Mouse (Mus musculus) MEL (cell line): ENCODE data around the gene Sipa1l1. TPM values are rescaled to one million over a fixed set of nuclear protein-coding genes. Genes with fewer than 3 reads are reported as not detected.
A peak's percentile ranks its signal among the peaks of the same experiment; 100 is the strongest.

Experiments
- DNase-seq: peaks from one replicate; pipeline ENCODE4 v3.0.0; 2011; ENCODE audit warnings: low read depth, low spot score
- H3K27ac ChIP-seq: 2 replicates; pipeline ENCODE4 v1.5.1; 2012; ENCODE audit warnings: low read depth, mild to moderate bottlenecking, control low read depth, low read length, moderate library complexity; ENCODE audit not compliant: control insufficient read depth
- H3K27me3 ChIP-seq, 2 experiments: fragments of 150-350 bp in 1 of 2; sonication (generic) in 1 of 2; 2 replicates each; pipeline ENCODE4 v1.6.1; 2012; ENCODE audit warnings: low read length in 2 of 2, mild to moderate bottlenecking in 2 of 2, improper control_type of control experiment in 1 of 2, moderate library complexity in 1 of 2; ENCODE audit not compliant: insufficient read depth in 2 of 2, control insufficient read depth in 1 of 2
- H3K36me3 ChIP-seq, 2 experiments: 2 replicates each; pipeline ENCODE4 v1.6.1; 2012 to 2014; ENCODE audit warnings: low read length in 2 of 2, improper control_type of control experiment in 1 of 2, inconsistent platforms in 1 of 2, mild to moderate bottlenecking in 1 of 2; ENCODE audit not compliant: insufficient read depth in 2 of 2, control insufficient read depth in 1 of 2
- H3K4me1 ChIP-seq, 2 experiments: fragments of 150-350 bp in 1 of 2; sonication (generic) in 1 of 2; 2 replicates each; pipeline ENCODE4 v1.6.1; 2012; ENCODE audit warnings: low read length in 2 of 2, improper control_type of control experiment in 1 of 2, mild to moderate bottlenecking in 1 of 2; ENCODE audit not compliant: insufficient read depth in 2 of 2, control insufficient read depth in 1 of 2
- H3K4me3 ChIP-seq, 2 experiments: fragments of 150-350 bp in 1 of 2; sonication (generic) in 1 of 2; 2 replicates each; pipeline ENCODE4 v1.5.1; 2012; ENCODE audit warnings: low read depth in 2 of 2, low read length in 2 of 2, mild to moderate bottlenecking in 2 of 2, moderate library complexity in 2 of 2, control low read depth in 1 of 2, improper control_type of control experiment in 1 of 2; ENCODE audit not compliant: control insufficient read depth in 1 of 2, insufficient read depth in 1 of 2
- H3K79me2 ChIP-seq: 2 replicates; pipeline ENCODE4 v1.6.1; 2012; ENCODE audit warnings: mild to moderate bottlenecking, low read length, moderate library complexity; ENCODE audit not compliant: control insufficient read depth, poor library complexity, insufficient read depth
- H3K9ac ChIP-seq: 2 replicates; pipeline ENCODE4 v1.6.1; 2012; ENCODE audit warnings: low read depth, mild to moderate bottlenecking, control low read depth, low read length, moderate library complexity; ENCODE audit not compliant: control insufficient read depth, poor library complexity, severe bottlenecking
- H3K9me3 ChIP-seq: fragments of 150-350 bp; sonication (generic); replicated peaks from 2 replicates; pipeline ENCODE4 v1.6.1; 2012; ENCODE audit warnings: mild to moderate bottlenecking, low read length, improper control_type of control experiment, moderate library complexity; ENCODE audit not compliant: insufficient read depth
- CHD1 ChIP-seq: IDR thresholded peaks from 2 replicates; pipeline ENCODE4 v1.6.1; 2012; ENCODE audit warnings: low read depth, mild to moderate bottlenecking, inconsistent platforms, low read length, improper control_type of control experiment
- E2F4 ChIP-seq: IDR thresholded peaks from 2 replicates; pipeline ENCODE4 v1.6.1; 2011; ENCODE audit warnings: low read depth, low read length, improper control_type of control experiment, borderline replicate concordance
- ELF1 ChIP-seq: IDR thresholded peaks from 2 replicates; pipeline ENCODE4 v1.6.1; 2014; ENCODE audit warnings: low read depth, mild to moderate bottlenecking, inconsistent platforms, low read length, improper control_type of control experiment, moderate library complexity
- EP300 ChIP-seq, 2 experiments: IDR thresholded peaks; 2 replicates each; pipeline ENCODE4 v1.6.1; 2011; ENCODE audit warnings: improper control_type of control experiment in 2 of 2, low read length in 2 of 2, low read depth in 1 of 2, mild to moderate bottlenecking in 1 of 2
- ETS1 ChIP-seq: IDR thresholded peaks from 2 replicates; pipeline ENCODE4 v1.6.1; 2012; ENCODE audit warnings: low read depth, mild to moderate bottlenecking, inconsistent platforms, low read length, improper control_type of control experiment, moderate library complexity
- GATA1 ChIP-seq: IDR thresholded peaks from 2 replicates; pipeline ENCODE4 v1.6.1; 2011; ENCODE audit warnings: low read depth, low read length, improper control_type of control experiment
- HCFC1 ChIP-seq: IDR thresholded peaks from 2 replicates; pipeline ENCODE4 v1.6.1; 2012; ENCODE audit warnings: low read depth, mild to moderate bottlenecking, inconsistent platforms, low read length, improper control_type of control experiment, moderate library complexity
- MAFK ChIP-seq: IDR thresholded peaks from 2 replicates; pipeline ENCODE4 v1.6.1; 2011; ENCODE audit warnings: low read depth, mild to moderate bottlenecking, low read length, improper control_type of control experiment, borderline replicate concordance
- MAX ChIP-seq: IDR thresholded peaks from 2 replicates; pipeline ENCODE4 v1.6.1; 2011; ENCODE audit warnings: low read length, improper control_type of control experiment
- MEF2A ChIP-seq: IDR thresholded peaks from 2 replicates; pipeline ENCODE4 v1.6.1; 2014; ENCODE audit warnings: low read depth, mild to moderate bottlenecking, inconsistent platforms, low read length, improper control_type of control experiment; ENCODE audit not compliant: poor library complexity, insufficient replicate concordance, severe bottlenecking; ENCODE audit errors: extremely low read depth
- MXI1 ChIP-seq: IDR thresholded peaks from 2 replicates; pipeline ENCODE4 v1.6.1; 2011; ENCODE audit warnings: mild to moderate bottlenecking, low read depth, low read length, improper control_type of control experiment
- MYC ChIP-seq: IDR thresholded peaks from 2 replicates; pipeline ENCODE4 v1.6.1; 2011; ENCODE audit warnings: low read depth, mild to moderate bottlenecking, low read length, improper control_type of control experiment, moderate library complexity
- NELFE ChIP-seq: IDR thresholded peaks from 2 replicates; pipeline ENCODE4 v1.6.1; 2011; ENCODE audit warnings: low read depth, low read length, improper control_type of control experiment
- NRF1 ChIP-seq: IDR thresholded peaks from 2 replicates; pipeline ENCODE4 v1.6.1; 2014; ENCODE audit warnings: low read depth, mild to moderate bottlenecking, inconsistent platforms, low read length, improper control_type of control experiment, moderate library complexity; ENCODE audit not compliant: poor library complexity, insufficient read depth, severe bottlenecking
- POLR2AphosphoS2 ChIP-seq: IDR thresholded peaks from 2 replicates; pipeline ENCODE4 v1.6.1; 2011; ENCODE audit warnings: low read length, improper control_type of control experiment
- RCOR1 ChIP-seq: IDR thresholded peaks from 2 replicates; pipeline ENCODE4 v1.6.1; 2012; ENCODE audit warnings: low read depth, mild to moderate bottlenecking, inconsistent platforms, low read length, improper control_type of control experiment
- SIN3A ChIP-seq: IDR thresholded peaks from 2 replicates; pipeline ENCODE4 v1.6.1; 2012; ENCODE audit warnings: low read length, improper control_type of control experiment, inconsistent platforms
- TAL1 ChIP-seq: IDR thresholded peaks from 2 replicates; pipeline ENCODE4 v1.6.1; 2012; ENCODE audit warnings: mild to moderate bottlenecking, inconsistent platforms, low read length, moderate library complexity, mixed read lengths
- TCF12 ChIP-seq: IDR thresholded peaks from 2 replicates; pipeline ENCODE4 v1.6.1; 2014; ENCODE audit warnings: low read depth, mild to moderate bottlenecking, inconsistent platforms, low read length, improper control_type of control experiment, moderate library complexity
- USF2 ChIP-seq, 2 experiments: IDR thresholded peaks; 2 replicates each; pipeline ENCODE4 v1.6.1; 2011 to 2012; ENCODE audit warnings: improper control_type of control experiment in 2 of 2, low read length in 2 of 2, borderline replicate concordance in 1 of 2, inconsistent platforms in 1 of 2, low read depth in 1 of 2, mild to moderate bottlenecking in 1 of 2; ENCODE audit not compliant: insufficient read depth in 1 of 2
- ZC3H11A ChIP-seq: IDR thresholded peaks from 2 replicates; pipeline ENCODE4 v1.6.1; 2012; ENCODE audit warnings: low read depth, mild to moderate bottlenecking, inconsistent platforms, low read length, improper control_type of control experiment
- ZKSCAN1 ChIP-seq: IDR thresholded peaks from 2 replicates; pipeline ENCODE4 v1.6.1; 2012; ENCODE audit warnings: low read depth, mild to moderate bottlenecking, inconsistent platforms, low read length, improper control_type of control experiment, moderate library complexity
- ZMIZ1 ChIP-seq: IDR thresholded peaks from 2 replicates; pipeline ENCODE4 v1.6.1; 2012; ENCODE audit warnings: low read depth, mild to moderate bottlenecking, inconsistent platforms, low read length, improper control_type of control experiment, moderate library complexity
- polyA plus RNA-seq, 2 experiments: library from polyadenylated mRNA; stranded (reverse) in 1 of 2; unstranded in 1 of 2; fragments of >175 nt in 1 of 2; fragments of >200 nt in 1 of 2; gene quantifications; 2 replicates each; pipeline versions ENCODE4 v1.2.1 to v1.2.4; 2012; ENCODE audit warnings: low replicate concordance in 2 of 2, low read depth in 1 of 2; ENCODE audit not compliant: insufficient read length in 2 of 2, insufficient read depth in 1 of 2, missing spikeins in 1 of 2
- total RNA-seq: library from RNA; depleted of rRNA; stranded (reverse); fragments of 300-350 nt; gene quantifications from 2 replicates; pipeline ENCODE4 v1.2.3, GENCODE M21; 2012

Sipa1l1 gene
- total and polyA plus RNA-seq, 3 experiments, result 18.1 to 42.7 (median 19.3) TPM

DNA sequence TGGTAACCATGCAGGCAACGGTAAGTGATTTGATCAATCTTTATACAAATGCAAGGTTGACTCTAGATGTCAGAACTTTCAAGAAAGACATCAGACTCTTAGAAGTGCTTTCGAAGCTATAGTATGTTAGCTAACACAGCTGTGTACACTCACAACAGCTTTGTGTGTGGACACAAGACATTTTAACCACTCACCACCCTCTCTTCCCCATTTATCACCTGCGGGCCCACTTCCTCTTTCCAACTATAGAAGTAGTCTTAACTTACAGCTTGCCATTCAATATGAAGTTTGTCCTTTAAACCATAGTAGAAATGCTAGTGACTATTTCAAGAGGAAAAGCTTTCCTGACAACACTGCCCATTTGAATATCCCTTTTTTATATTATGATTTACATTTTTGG lies 303.7 kb downstream of the Sipa1l1 start:
- Histone ChIP-seq H3K27me3 (no peaks in the 10 kb centered on the region), H3K9me3 (no peaks in the 10 kb centered on the region), H3K79me2 (no peaks in the 10 kb centered on the region; the same call in 1 of the 2 replicates), H3K9ac (no peak overlapping the region), H3K36me3 (peaks cover 0 to 16% of the 10 kb centered on the region in 2 experiments; a peak in 2 of 4 replicates), H3K4me1 (peaks cover 8 to 30% of the 10 kb centered on the region in 2 experiments; a peak in 3 of 4 replicates), H3K27ac (peak overlapping the region; percentile 68), H3K4me3 (no peak overlapping the region)
- DNase-seq, result peak; percentile 82
- no peak for TF ChIP-seq ELF1
- TF ChIP-seq E2F4, result no peak
- TF ChIP-seq EP300 (IDR thresholded peaks at IDR 0.05; ENCODE audit: low read depth in 1 of 2, low read length in 2 of 2), result peak in 1 of 2 experiments; percentile 67; a peak in 1 of 4 replicates
- no peak for TF ChIP-seq MEF2A
- 0 out of 2 replicates have a peak, but pooled peaks have one; percentile 31 for TF ChIP-seq TCF12
- no peak for TF ChIP-seq ZMIZ1
- TF ChIP-seq GATA1, result 0 out of 2 replicates have a peak, but pooled peaks have one; percentile 15
- TF ChIP-seq ZC3H11A, result no peak
- TF ChIP-seq SIN3A, result peak; percentile 24; the same call in 1 of the 2 replicates
- peak; percentile 21; the same call in 1 of the 2 replicates for TF ChIP-seq HCFC1
- peak; percentile 66; the same call in 1 of the 2 replicates for TF ChIP-seq ETS1

DNA sequence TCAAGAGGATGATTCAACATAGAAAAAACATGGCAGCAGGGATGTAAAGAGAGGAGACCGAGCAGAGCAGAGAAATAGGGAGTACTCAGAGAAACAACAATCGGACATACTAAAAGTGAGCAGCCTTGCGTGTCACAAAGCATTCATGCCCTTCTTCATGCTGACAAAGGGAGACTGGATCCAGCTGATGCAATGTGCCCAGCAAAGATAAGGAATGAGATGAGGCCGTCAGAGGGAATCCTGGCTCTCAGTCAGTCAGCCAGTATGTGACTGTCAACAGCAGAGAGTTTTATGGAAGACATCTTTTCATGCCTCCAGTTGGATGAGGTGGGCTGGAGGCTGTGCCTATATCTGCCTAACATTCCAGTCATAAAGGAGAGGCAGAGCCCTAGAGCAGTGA lies 304.1 kb downstream of the Sipa1l1 start:
- H3K36me3 ChIP-seq, result peaks cover 0 to 16% of the 10 kb centered on the region in 2 experiments; a peak in 2 of 4 replicates
- H3K79me2 ChIP-seq, result no peaks in the 10 kb centered on the region; the same call in 1 of the 2 replicates
- peak; percentile 63 to 75; a peak in 3 of 4 replicates for TF ChIP-seq EP300 (IDR thresholded peaks at IDR 0.05; ENCODE audit: low read depth in 1 of 2, low read length in 2 of 2)
- no peak for TF ChIP-seq USF2 (IDR thresholded peaks at IDR 0.05; ENCODE audit: borderline replicate concordance in 1 of 2, insufficient read depth in 1 of 2, low read depth in 1 of 2, low read length in 2 of 2)
- 0 out of 2 replicates have a peak, but pooled peaks have one; percentile 15 for TF ChIP-seq NRF1
- no peak for TF ChIP-seq ZC3H11A
- TF ChIP-seq MAFK, result no peak; the same call in 1 of the 2 replicates
- TF ChIP-seq POLR2AphosphoS2, result peak; percentile 70; the same call in 1 of the 2 replicates
- 0 out of 2 replicates have a peak, but pooled peaks have one; percentile 26 for TF ChIP-seq MYC
- TF ChIP-seq TCF12, result peak; percentile 88
- no peak for TF ChIP-seq CHD1
- no peak; the same call in 1 of the 2 replicates for TF ChIP-seq HCFC1
- TF ChIP-seq TAL1, result peak; percentile 94
- TF ChIP-seq MAX, result no peak
- peak; percentile 39; the same call in 1 of the 2 replicates for TF ChIP-seq RCOR1
- TF ChIP-seq ETS1, result peak; percentile 89
- no peak for TF ChIP-seq ZKSCAN1
- peak; percentile 86 for TF ChIP-seq GATA1
- no peak for TF ChIP-seq NELFE
- TF ChIP-seq MXI1, result peak; percentile 48; the same call in 1 of the 2 replicates
- H3K27ac ChIP-seq, result peak overlapping the region; percentile 68
- H3K27me3 ChIP-seq, result no peaks in the 10 kb centered on the region
- 0 out of 2 replicates have a peak overlapping the region, but pooled peaks have one; percentile 11 for H3K9ac ChIP-seq
- no peak overlapping the region for H3K4me3 ChIP-seq
- no peaks in the 10 kb centered on the region for H3K9me3 ChIP-seq
- peaks cover 8 to 30% of the 10 kb centered on the region in 2 experiments; a peak in 3 of 4 replicates for H3K4me1 ChIP-seq
- DNase-seq, result peak; percentile 80
